Mouse (Mus musculus) brain, embryonic 18.5 days (tissue): ENCODE measurements around the gene Parl.

Source experiments
- DNase-seq: peaks from one replicate; pipeline ENCODE4 v3.0.0-alpha.2; 2012; ENCODE audit warnings: low read depth, low spot score

Gene Parl

DNA sequence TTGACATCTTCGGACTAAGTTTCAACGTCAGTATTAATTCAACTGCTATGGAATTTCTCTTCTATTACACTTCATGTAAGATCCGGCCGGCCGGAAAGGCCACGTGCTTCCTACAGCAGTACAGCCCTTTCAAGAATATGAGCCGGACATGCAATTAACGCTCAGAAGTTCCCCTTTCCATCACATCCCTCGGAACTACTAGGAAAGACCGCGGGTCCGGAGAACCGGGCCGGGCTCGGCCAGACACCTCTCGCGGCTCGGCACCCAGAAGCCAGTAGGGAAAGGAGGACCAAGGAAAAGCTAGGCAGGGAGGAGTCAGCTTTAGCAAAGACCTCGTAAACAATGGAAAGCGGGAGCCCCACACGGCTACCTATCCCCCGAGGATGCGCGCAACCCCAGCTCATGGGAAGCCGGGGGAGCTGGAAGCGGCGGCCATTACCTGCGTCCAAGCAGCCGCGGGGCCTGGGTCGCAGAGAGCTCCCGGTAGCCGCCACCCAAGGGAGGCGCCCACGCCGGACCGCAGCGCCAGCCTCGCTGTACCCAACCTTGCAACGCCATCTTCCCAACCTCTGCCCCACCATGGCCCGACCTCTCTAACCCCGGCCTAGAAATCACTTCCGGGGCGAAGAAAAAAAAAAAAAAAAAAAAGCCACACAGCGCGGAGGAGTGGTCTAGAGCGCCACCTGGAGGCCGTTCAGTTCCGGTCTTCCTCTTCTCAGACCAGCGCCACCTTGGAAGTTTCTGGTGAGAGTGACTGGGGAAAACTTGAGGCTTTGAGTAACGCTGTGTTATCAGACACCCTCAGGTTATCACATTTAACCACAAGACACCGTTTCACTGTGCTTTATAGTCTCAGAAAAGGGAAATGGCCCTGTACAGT lies at the start of gene Parl:
Gene Parl (minus strand): TSS at position 618 of the 880 bp plus-strand sequence.
- DNase-seq = peak; percentile 74

GRCm38 (mm10) chr16:20345464-20345863 lies 43.3 kb upstream of the Parl start:
- no peak for DNase-seq

DNA sequence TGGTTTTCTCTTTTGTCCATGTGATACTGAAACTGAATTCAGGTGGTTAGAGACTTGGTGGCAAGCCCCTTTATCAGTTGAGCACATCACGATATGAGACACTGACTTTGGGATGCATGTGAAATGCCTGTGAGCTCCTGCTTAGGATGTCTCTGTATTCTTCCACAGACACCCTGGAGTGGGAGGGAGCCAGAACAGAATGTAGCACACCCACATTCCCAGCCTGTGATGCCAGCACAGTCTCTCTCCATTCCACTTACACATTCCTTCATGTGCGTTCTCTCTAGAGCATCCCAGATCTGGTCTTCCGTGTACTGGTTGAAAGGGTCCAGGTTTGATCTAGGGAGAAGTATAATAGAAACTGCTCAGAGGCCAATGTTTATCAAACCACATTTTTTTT lies 36.4 kb upstream of the Parl start:
- no peak for DNase-seq

- no peak for DNase-seq
These were observed 32.7 kb upstream of the Parl start for GRCm38 (mm10) chr16:20334918-20335317.

DNA sequence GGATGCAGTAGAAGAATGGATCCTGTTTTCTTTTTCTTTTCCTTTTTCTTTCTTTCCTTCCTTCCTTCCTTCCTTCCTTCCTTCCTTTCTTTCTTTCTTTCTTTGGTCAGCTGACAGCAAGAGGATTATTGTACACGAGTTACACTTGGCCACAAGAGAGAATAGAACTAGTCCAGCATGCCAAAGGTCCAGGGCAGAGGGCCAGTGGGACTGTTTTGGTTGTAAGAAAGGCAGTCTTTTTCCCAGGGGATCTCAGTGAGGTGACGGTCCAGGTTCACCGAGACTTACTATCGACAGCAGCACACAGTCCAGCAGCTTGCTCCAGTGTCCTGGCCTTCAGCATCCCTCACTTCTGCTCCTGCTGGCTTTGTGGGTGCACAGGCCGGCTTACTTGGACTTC lies 26.1 kb upstream of the Parl start:
- no peak for DNase-seq

DNA sequence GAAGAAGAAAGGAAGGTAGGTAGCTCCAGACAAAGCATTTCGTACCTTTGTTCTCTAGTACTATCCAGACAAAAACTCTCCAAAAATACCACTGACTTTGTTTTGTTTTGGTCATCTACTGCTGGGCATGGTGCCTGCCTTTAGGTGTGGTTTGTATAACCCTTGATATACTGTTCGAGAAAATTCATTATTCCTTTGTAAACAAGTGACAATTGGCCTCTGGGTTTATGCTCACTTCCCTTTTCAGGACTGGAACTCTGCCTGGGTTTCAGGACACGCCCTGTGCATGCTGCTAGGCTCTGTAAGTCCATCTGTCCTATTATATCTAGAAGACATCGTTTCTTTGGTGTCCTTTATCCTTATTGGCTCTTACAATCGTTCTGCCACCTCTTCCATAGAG lies 23.1 kb upstream of the Parl start, which contains the start of gene Cyp2ab1:
Gene Cyp2ab1 (minus strand): TSS at position 119 of the 400 bp plus-strand sequence.
- no peak for DNase-seq

- no peak for DNase-seq
These were observed 21.7 kb upstream of the Parl start for GRCm38 (mm10) chr16:20323907-20324306.

DNA sequence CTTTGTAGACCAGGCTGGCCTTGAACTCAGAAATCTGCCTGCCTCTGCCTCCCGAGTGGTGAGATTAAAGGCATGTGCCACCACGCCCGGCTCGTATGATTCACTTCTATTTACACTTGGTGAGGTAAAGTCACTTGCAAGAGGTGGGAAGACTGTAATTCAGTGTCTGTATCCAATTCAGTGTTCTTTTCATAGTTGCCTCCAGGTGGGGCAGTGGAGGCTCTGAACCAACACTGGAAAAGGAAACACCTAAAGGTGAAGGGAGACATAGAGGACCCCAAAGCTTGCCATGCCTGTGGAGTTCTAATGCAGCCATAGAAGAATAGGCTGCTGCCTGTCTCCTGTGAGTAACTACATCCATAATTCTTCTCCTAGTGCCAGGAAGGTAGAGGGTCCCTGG lies 20.1 kb upstream of the Parl start:
- no peak for DNase-seq

- no peak for DNase-seq
These were observed 14.6 kb upstream of the Parl start for GRCm38 (mm10) chr16:20316770-20317169.

DNA sequence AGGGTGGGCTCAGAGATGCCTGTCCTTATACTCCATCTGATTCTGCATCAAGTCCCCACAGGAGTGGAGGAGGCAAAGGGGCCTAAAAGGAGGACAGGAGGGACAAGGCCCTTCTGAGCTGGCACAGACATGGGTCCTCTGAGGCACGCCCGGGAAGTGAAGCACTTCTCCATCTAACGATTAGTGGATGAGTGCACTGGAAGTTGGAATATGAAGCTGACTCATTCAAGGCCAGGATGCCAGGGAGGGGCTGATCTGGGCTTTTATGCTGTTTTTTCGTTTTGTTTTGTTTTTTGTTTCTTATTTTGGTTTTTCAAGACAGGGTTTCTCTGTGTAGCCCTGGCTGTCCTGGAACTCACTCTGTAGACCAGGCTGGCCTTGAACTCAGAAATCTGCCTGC lies 13.1 kb upstream of the Parl start:
- DNase-seq = no peak

GRCm38 (mm10) chr16:20312272-20312671 lies 10.1 kb upstream of the Parl start:
- no peak for DNase-seq

DNA sequence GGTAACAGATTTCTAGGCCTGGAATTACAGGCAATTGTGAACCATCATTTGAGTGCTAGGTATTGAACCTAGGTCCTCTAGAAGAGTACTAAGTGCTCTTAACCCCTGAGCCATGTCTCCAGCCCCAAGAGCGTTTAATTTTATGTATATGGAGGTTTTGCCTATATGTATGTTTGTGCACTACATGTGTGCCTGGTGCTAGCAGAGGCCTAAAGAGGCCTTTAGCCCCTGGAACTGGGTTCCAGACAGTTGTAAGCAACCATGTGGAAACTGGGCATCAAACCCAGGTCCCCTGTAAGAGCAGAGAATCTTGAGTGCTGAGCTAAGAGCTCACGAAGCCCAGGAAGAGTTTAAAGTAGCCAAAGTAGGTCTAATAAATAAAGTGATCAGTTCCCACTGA lies 2.1 kb downstream of the Parl start:
- DNase-seq = no peak

- no peak for DNase-seq
These were observed 21.9 kb downstream of the Parl start for GRCm38 (mm10) chr16:20280238-20280637.

DNA sequence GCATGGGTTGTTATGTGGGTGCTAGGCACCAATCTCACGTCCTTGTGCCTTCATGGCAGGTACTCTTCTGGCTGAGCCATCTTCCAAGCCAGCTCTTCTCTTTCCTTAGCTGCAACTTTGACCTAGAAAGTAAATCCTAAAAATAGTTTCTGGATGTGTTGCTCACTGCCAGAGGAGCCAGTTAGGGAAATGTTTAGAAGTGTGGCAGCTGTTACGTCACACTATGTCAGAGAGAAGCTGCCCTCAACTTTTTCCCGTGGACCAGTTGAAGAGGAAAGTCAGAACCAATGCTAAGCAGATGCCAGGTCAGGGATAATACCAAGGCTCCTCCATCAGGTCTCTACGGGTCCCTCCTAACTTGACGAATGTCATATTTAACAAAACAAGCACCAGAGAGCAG lies 22.8 kb downstream of the Parl start:
- DNase-seq = no peak

DNA sequence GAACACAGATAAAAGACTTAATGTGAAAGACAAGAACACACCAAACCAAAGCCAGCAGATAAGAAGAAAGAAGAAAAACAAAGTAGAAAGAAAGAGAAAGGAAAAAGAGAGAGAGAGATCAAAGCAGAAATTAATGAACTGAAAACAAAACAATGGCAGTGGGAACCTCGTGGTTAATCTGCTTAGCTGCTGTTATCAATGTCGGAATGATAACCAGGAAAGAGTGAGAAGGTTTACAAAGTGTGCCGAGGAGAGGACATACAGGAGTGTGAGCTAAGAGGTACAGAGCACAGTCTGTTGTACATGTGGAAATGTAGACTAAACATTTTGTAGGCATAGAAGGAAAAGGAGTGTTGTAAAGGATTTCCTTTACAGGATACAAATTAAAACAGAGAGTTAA lies 29.2 kb downstream of the Parl start:
- no peak for DNase-seq

DNA sequence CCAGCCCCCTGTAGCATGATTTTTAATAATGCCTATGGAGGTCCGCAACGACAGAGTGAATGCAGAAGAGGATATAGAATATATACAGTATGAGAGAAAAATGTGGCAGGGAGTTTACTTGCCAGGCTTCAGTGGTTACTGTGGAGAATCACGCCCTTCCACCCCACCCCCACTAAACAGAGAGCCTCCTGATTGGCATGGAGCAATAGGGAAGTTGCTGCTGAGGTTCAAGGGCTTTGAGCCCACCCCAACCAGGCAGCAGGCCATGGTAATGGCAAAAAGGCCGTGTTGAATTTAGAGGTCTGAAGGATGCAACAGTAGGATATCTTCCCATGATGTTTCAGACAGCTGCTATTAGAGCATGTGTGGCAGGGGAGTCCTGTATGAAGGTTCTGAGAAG lies 30.8 kb downstream of the Parl start:
- DNase-seq = no peak

DNA sequence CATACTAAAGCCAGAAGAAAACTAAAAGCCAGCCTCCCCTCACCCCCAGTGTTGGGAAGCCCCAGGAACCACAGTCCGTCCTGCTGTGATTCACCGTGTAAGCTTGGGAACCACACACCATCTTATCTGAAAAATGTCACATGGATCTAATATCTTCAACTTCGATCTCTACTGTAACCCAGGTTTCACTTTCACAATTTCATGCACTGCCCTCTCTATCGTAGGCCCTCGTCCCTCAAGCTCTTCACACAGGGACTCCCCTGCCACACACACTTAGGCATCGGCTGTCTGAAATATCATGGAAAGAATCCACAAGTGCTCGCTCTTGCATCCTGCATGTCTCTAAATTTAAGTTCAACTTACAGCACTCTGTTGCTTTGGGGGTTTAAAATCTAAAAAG lies 37.1 kb downstream of the Parl start:
- no peak for DNase-seq

DNA sequence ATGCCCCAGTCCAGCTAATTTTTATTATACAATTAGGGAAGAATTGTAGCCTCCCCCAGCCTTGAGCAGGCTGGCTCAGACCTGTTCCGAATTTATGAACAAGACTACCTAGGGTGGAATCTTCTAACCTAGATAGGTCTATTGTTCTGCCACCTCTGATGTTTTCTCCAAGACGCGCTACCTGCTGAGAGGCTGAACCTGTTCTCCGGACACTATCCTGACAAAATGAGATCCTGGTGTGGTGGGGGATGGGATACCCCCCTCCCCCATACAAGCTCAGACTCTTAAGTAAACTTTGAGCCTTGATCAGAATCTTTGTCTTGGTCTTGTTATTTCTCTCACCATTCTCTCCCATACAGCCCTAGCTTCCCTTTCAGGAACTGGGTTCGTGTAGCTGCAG lies 44.3 kb downstream of the Parl start:
- no peak for DNase-seq

DNA sequence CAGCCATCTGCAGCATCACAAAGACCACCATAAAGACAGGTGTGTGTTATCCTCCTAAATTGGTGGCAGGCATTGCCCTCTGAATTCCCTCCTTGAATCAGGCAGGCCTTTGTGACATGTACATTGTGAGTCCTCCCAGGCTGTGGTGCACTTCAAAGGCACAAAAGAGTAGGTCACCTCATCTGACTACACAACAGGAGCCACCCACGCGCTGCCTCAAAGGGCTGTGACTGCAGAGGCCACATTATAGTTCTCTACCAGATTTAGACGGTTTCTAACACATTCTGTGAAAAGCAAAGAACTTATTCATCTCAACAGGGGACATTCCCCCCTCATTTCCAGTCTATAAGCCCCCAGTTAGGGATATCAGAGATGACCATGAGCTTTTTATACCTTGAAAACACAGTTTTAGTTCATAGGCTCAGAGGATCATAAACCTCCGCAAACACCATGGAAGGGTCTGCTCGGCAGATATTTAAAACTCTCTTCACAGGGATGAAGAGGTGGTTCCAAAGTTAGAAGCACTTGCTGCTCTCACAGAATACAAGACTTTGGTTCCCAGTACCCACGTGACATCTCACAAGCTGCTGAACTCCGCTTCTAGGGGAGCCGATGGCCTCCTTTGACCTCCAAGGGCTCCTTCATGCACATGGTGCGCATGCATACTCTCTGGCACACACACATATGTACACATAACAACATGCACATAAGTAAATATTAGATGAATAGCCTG lies 53.6 kb downstream of the Parl start:
- no peak for DNase-seq

DNA sequence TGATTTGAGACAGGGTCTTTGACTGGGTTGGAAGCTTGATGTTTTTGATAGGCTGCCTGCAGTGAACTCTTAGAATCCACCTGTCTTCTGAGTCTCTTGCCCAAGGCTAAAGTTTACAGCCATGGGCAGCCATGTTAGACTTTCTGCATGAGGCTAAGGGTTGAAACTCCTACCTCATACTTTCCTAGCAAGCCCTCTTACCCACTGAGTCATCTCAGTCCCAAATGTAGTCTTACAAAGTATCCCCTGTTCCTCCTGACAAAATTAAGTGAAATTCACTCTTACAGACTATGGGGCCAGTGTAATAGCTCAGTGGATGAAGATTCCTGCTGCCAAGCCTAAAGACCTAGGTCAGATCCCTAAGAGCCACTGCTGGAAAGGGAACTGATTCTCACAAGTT lies 55.1 kb downstream of the Parl start:
- DNase-seq = no peak

DNA sequence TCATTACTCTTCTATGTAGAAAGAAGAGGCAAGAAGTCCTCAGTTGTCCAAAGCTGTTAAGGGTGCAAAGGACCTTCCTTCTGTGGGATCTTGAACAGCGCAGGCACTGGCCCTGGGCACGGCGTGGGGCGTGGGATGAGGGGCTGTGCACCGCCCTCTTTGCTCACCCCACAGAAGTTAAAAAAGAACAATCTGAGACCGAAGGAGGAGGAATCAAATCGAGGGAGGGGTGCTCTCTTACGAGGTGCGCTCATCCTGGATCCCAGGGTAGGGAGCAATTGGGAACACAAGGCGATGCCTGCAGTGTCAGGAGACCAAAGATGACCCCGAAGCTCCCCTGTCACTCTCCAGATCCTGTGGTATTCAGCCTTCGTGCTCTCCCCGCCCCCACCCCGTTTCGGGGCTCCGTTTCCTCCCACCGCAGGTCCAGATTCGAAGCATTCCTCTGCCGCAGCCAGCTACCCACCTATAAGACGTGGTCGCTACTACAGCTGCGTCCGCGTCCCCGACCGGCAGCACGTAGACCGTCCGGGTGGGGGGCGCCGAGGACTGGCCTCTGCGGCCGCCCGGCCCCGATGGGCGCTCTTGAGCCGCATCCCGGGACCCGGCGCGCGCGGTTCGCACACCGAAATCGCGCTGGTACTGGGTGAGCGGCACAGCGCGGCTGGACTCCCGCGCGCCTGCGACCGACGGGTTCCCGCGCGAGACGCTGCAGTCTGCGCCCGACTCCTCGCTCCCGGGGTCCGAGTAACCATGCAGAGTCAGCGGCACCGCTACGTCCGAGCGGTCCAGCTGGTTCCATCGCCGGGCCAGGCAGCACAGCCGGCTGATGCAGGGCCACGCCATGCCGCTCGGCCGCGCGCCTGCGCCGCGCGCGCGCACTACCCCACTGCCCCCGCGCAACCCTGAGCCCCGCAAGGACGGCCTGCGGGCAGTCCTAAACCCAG lies 61.4 kb downstream of the Parl start, which contains the start of gene Map6d1:
Gene Map6d1 (minus strand): TSS at position 891 of the 947 bp plus-strand sequence.
- DNase-seq = peak; percentile 22

DNA sequence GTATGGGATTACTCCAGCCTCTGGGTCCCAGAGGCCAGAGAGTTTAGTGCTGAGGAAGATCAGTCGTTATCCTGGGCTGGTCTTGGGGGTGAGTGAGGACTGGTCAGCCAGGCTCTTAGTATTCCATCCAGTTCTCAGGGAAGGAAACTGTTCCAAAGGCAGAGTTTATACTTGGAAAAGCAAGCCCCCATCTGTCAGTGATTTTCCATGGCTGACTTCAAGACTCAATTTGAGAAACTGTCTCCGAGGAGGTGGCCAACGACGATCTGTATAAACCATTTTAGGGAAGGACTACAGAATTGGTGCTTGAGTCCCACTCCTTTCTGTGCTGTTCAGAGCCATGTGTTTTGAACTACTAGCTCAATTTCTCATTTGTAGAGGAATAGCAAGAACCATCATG lies 63.5 kb downstream of the Parl start:
- no peak for DNase-seq
